Mouse (Mus musculus): ENCODE measurements at regions not wholly inside any gene's neighbourhood (a gene's known extent, or its start where the extent isn't known, plus 50 kb on each side); places are given as distances from the start of the nearest gene placed in this dataset.
"Not testable (repeated sequence)": the region's sequence is repeated elsewhere in the genome, so short reads cannot be mapped to it uniquely, and the experiment has no call there.

GRCm38 (mm10) chr10:96254250-96254862 is 118.0 kb downstream of the Gm5426 start:
- DNase-seq, result no peak

DNA sequence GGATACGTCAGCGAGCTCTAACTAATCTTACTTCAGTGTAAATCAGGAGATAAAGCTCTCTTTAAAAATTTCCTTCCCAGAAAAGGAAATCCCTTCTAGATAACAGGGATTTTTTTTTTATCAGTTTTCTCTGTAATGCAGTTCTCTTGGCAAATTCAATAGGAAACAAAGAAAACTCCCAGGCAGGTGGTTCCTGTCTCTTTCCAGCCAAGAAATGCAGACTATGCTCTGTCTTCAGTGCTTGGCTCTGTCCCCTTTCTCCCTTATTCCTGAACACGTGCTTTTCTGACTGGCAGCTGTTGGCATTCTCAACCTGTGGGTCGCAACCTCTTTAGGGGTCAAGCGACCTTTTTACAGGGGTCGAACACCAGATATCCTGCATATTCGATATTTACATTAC is 121.5 kb downstream of the Gm5426 start:
- no peak for DNase-seq

GRCm38 (mm10) chr10:96259242-96259641 is 122.8 kb downstream of the Gm5426 start:
- no peak for DNase-seq

DNA sequence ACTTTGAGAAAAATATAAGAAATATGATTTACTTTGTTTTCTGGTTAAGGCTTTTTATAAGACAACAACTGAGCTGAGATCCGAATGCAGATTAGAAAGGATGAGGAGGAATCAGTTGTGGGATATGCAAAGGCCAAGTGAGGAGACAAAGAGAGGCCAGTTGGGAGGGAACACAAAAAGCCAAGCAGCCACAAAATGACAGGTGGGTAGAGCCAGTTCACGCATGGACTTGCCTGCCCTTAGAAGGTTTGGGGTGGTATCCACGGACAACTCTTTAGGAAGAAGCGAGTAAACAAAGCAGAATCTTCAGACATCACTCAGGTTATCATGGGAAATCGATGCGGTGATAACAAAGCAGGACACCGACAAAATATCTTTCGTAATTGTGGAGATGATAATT is 123.2 kb downstream of the Gm5426 start:
- DNase-seq, result no peak

DNA sequence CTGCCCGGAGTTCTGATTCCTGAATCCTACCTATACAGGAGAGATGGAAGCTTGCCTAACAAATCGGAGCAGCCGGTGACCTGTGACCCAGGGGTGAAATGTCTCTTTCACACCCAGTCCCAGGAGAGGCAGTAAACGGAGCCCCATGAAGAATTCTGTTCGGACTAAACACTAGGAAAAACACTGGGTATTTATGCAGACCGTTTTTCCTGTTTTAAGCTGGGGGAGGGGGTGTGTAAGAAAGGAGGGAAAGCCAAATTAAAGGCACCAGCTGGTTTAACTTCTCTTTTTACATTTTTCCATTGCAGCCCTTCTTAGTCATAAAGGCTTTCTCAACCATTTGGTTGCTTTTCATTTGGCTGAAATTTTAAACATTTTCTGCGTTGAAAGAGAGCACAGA is 127.1 kb downstream of the Gm5426 start:
- peak; percentile 18 for DNase-seq

DNA sequence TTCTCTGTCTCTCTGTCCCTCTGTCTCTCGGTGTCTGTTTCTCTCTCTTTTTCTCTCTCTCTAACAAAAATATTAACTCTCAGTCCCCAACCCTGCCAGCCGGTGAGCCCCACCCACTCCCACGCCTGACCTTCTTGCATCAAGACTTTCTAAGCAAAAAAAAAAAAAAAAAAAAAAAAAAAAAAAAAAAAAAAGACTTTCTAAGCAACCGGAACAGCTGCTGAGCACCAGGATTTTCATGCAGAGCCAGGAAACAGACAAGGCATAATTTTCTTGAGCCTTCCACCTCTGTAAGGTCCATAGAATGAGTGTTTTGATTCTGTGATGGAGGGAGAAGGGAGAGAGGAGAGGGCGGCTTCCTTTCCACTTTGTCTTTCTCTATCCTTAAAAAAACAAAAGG is 128.0 kb downstream of the Gm5426 start:
- DNase-seq, result peak; percentile 51

DNA sequence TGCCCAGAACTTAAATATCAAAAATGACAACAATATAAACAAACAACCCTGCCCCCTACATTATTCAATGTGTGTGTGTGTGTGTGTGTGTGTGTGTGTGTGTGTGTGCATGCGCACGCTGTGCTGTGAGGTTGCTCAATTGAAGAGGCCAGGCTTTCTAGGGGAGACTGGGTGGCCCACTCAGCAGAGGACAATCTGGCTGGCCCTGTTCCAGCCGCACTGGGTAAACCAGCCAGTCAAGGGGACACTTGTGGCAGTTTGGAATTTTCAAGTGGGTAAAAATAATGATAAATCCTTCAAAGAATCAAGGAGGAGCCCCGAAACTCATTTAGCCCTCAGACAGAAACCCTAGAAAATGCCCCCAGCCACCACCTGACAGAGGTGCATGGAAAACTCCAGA is 128.5 kb downstream of the Gm5426 start:
- DNase-seq, result peak; percentile 60

DNA sequence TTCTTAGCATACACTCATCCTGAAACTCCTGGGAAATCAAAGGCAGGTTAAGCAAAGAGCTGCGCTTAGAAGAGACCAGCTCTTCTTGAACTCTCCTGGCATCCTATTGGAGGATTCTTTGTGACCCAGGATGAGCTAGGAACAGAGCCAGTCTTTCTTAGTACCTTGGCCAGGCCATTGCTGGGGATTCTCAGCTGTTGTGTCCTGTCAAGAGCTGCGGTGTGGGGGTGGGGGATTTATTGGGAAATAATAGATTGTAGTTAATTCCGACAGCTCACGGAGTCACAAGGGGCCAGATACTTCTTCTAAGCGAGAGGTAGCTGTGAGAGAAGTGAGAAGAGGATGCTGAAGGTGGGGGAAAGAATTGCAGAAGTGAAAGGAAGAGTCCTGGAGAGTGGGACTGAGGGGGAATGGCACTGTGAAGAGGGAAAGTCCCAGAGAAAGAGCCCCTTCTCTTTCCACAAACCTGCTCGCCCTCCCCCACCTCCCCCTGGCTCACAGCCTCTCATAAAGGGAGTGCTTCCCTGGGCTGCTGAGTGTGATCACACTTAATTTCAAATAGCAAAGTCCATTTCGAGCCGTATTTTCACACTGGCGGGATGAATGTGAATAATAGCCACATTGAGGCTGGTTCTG is 129.8 kb downstream of the Gm5426 start:
- peak; percentile 8 for DNase-seq

GRCm38 (mm10) chr10:96267603-96268002 is 131.2 kb downstream of the Gm5426 start:
- no peak for DNase-seq

- peak; percentile 4 for DNase-seq
These were observed 137.4 kb downstream of the Gm5426 start for GRCm38 (mm10) chr10:96273607-96274365.

- peak; percentile 21 for DNase-seq
These were observed 143.7 kb downstream of the Gm5426 start for GRCm38 (mm10) chr10:96280149-96280548.

- no peak for DNase-seq
These were observed 149.1 kb downstream of the Gm5426 start for GRCm38 (mm10) chr10:96285407-96286093.

DNA sequence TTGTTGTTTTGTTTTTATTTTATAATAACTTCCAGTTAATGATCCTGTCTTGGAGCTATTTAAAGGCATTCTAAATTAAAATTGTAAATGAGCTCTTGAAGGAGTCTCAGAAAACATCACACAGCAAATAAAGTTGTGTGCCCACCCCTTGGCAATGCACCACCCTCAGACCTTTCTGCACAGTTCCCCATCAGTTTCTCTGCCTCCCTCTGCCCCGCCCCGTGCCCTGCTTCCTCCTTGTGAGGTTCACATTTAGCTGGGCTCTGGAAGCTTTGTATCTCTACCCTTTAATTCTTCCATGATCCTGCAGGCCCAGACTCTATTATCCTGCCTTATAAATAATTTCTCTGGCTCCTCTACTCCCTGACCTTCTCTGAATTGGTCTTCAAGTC is 149.7 kb downstream of the Gm5426 start:
- peak; percentile 7 for DNase-seq

DNA sequence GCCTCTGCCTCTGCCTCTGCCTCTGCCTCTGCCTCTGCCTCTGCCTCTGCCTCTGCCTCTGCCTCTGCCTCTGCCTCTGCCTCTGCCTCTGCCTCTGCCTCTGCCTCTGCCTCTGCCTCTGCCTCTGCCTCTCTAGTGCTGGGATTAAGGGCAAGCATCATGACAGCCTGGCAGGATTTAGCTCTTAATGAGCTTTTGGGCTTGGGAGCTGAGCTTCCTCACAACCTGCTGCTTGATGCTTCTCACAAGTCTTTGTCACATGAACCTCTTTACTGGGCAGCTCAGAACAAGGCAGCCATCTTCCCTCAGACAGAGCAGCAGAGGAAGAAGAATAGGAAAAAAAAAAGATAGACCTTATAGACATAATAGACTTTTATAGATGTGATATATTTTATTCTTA is 152.6 kb downstream of the Gm5426 start:
- not testable (repeated sequence) for DNase-seq

- peak; percentile 6 for DNase-seq
These were observed 157.2 kb downstream of the Gm5426 start for GRCm38 (mm10) chr10:96293622-96294021.

DNA sequence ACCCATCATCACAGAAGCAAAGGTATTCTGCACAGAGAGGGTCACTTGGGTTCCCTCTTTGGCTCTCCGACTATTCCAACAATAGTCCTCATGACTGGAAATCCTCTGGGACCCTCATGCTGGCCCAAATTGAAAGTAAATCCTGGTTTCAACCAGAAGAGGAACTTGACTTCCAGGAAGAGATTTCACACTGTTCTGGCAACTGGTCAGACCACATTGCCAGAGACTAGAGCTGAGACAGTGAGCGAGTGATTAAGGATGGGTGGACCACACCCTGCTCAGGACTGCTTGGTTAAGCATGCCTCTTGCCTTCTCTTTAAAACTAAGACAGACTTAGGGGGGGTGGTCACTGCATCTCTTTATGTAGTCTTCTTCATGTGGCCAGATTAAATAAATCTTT is 158.3 kb downstream of the Gm5426 start:
- peak; percentile 35 for DNase-seq

- DNase-seq, result no peak
These were observed 161.3 kb downstream of the Gm5426 start for GRCm38 (mm10) chr10:96297658-96298057.

DNA sequence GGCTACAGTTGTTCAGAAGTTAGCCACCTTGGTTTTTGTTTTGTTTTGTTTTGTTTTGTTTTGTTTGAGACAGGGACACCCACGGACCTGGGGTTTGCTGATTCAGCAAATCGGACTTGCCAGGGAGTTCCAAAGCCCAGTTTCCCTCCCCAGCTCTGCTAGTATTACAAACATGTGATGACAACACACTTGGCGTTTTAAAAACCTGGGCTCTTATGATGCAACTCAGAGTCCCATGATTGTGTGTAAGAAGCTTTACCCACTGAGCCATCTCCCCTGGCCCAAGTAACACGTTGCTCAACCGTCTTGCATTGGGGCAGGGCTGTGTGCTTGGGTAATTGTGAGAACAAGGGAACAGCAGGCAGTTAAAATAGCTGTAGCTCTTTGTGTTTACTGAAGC is 162.2 kb downstream of the Gm5426 start:
- peak; percentile 14 for DNase-seq

- DNase-seq, result no peak
These were observed 169.3 kb downstream of the Gm5426 start for GRCm38 (mm10) chr10:96305701-96306100.

DNA sequence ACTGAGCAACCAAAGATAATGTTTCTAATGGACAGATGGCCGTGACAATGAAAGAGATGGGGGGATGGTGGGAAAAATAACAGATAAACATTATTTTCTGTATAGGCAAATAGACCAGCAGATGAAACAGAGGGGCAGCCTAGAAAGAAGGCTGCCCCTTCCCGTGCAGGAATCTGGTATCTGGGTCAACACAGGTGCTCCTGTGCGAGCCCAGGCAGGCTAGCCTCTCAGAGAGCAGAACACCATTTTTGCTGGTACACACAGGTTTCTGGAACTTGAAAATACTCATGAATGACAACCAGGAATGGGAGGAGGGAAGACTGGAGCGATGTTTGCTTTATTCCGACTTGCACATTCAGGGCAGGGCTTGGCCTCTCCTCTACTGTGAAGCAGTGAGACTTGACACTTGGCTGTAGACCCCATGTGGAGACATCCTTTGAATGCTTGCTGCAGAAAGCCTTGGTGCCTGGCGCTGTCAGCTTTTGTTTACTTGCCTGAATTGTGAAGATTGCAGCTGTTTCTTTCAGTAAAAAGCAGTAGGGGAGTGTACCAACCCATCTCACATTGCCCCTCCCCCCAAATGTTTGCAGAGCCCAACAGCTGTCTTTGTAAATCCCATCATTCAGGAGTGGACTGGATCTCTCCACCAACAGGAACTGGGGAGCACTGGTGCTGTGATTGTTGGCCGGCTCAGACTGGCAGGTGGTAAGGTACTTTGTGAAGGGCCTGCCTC is 172.5 kb downstream of the Gm5426 start:
- peak; percentile 83 for DNase-seq

- no peak for DNase-seq
These were observed 173.4 kb downstream of the Gm5426 start for GRCm38 (mm10) chr10:96309766-96310165.

DNA sequence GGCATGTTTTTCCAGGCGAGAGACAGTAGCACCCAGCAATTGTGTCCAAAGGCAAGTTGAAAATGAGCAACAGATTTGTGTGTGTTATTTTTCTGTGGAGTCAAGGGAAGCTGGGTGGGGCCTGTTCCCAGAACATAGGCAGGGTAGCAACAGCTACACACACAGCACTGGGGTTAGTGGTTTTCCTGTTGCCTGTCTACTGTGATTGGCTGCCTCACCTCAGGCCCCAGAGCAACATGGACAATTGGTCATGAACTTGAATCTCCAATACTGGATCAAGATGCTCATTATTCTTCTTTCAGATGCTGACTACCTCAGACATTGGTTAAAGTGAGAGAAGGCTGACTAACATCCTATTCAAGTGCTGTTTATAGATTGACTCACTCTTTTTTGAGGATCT is 188.9 kb downstream of the Gm5426 start:
- no peak for DNase-seq
